Mouse (Mus musculus): ENCODE data around the gene 9930021J03Rik. TPM values are rescaled to one million over a fixed set of nuclear protein-coding genes. Genes with fewer than 3 reads are reported as not detected.
A peak's percentile ranks its signal among the peaks of the same experiment; 100 is the strongest.

The 9930021J03Rik gene
- polyA plus RNA-seq, 1 experiment = 19.1 TPM

- no peak overlapping the region for H3K27ac ChIP-seq (ENCODE audit: control insufficient read depth, insufficient read depth, low read depth, low read length)
Observed at GRCm38 (mm10) chr19:29696309-29696708, 109.5 kb downstream of the 9930021J03Rik start.

GRCm38 (mm10) chr19:29695071-29695470 is 110.7 kb downstream of the 9930021J03Rik start:
- H3K4me1 ChIP-seq (ENCODE audit: control insufficient read depth, insufficient read depth, low read length) = no peaks in the 10 kb centered on the region
- no peak overlapping the region for H3K27ac ChIP-seq (ENCODE audit: control insufficient read depth, insufficient read depth, low read depth, low read length)
- H3K27me3 ChIP-seq (ENCODE audit: control insufficient read depth, insufficient read depth, low read length) = no peaks in the 10 kb centered on the region
- no peaks in the 10 kb centered on the region for H3K36me3 ChIP-seq (ENCODE audit: control insufficient read depth, insufficient read depth, low read length)
- TF ChIP-seq POLR2A (IDR thresholded peaks at IDR 0.05; ENCODE audit: control insufficient read depth, low read depth, low read length) (no peak), CTCF (IDR thresholded peaks at IDR 0.05; ENCODE audit: control insufficient read depth, insufficient read depth, insufficient replicate concordance, low read depth, low read length) (no peak)
- no peak overlapping the region for H3K4me3 ChIP-seq (ENCODE audit: control insufficient read depth, low read depth, low read length)

More at GRCm38 (mm10) chr19:29696309-29696708, 109.5 kb downstream of the 9930021J03Rik start:
- Histone ChIP-seq H3K4me1 (ENCODE audit: control insufficient read depth, insufficient read depth, low read length) (no peaks in the 10 kb centered on the region), H3K36me3 (ENCODE audit: control insufficient read depth, insufficient read depth, low read length) (no peaks in the 10 kb centered on the region), H3K27me3 (ENCODE audit: control insufficient read depth, insufficient read depth, low read length) (no peaks in the 10 kb centered on the region), H3K4me3 (ENCODE audit: control insufficient read depth, low read depth, low read length) (no peak overlapping the region)
- no peak for TF ChIP-seq CTCF (IDR thresholded peaks at IDR 0.05; ENCODE audit: control insufficient read depth, insufficient read depth, insufficient replicate concordance, low read depth, low read length)
- TF ChIP-seq POLR2A (IDR thresholded peaks at IDR 0.05; ENCODE audit: control insufficient read depth, low read depth, low read length) = no peak

- Histone ChIP-seq H3K4me3 (ENCODE audit: control insufficient read depth, low read depth, low read length) (no peak overlapping the region), H3K27ac (ENCODE audit: control insufficient read depth, insufficient read depth, low read depth, low read length) (no peak overlapping the region), H3K27me3 (ENCODE audit: control insufficient read depth, insufficient read depth, low read length) (no peaks in the 10 kb centered on the region), H3K4me1 (ENCODE audit: control insufficient read depth, insufficient read depth, low read length) (no peaks in the 10 kb centered on the region; the same call in 1 of the 2 replicates), H3K36me3 (ENCODE audit: control insufficient read depth, insufficient read depth, low read length) (no peaks in the 10 kb centered on the region)
- peak; percentile 83; the same call in 1 of the 2 replicates for TF ChIP-seq CTCF (IDR thresholded peaks at IDR 0.05; ENCODE audit: control insufficient read depth, insufficient read depth, insufficient replicate concordance, low read depth, low read length)
- TF ChIP-seq POLR2A (IDR thresholded peaks at IDR 0.05; ENCODE audit: control insufficient read depth, low read depth, low read length) = no peak
Observed at GRCm38 (mm10) chr19:29683844-29684540, 121.8 kb downstream of the 9930021J03Rik start.

GRCm38 (mm10) chr19:29680182-29681152 is 125.3 kb downstream of the 9930021J03Rik start:
- no peak for TF ChIP-seq CTCF (IDR thresholded peaks at IDR 0.05; ENCODE audit: control insufficient read depth, insufficient read depth, insufficient replicate concordance, low read depth, low read length)
- no peak for TF ChIP-seq POLR2A (IDR thresholded peaks at IDR 0.05; ENCODE audit: control insufficient read depth, low read depth, low read length)
- H3K4me3 ChIP-seq (ENCODE audit: control insufficient read depth, low read depth, low read length) = no peak overlapping the region

GRCm38 (mm10) chr19:29678181-29678778 is 127.5 kb downstream of the 9930021J03Rik start:
- Histone ChIP-seq H3K27ac (ENCODE audit: control insufficient read depth, insufficient read depth, low read depth, low read length) (no peak overlapping the region), H3K27me3 (ENCODE audit: control insufficient read depth, insufficient read depth, low read length) (no peaks in the 10 kb centered on the region), H3K4me1 (ENCODE audit: control insufficient read depth, insufficient read depth, low read length) (peaks cover 11% of the 10 kb centered on the region), H3K4me3 (ENCODE audit: control insufficient read depth, low read depth, low read length) (no peak overlapping the region), H3K36me3 (ENCODE audit: control insufficient read depth, insufficient read depth, low read length) (no peaks in the 10 kb centered on the region)
- TF ChIP-seq POLR2A (IDR thresholded peaks at IDR 0.05; ENCODE audit: control insufficient read depth, low read depth, low read length) = no peak

More at GRCm38 (mm10) chr19:29680182-29681152, 125.3 kb downstream of the 9930021J03Rik start:
- no peak overlapping the region for H3K27ac ChIP-seq (ENCODE audit: control insufficient read depth, insufficient read depth, low read depth, low read length)
- H3K27me3 ChIP-seq (ENCODE audit: control insufficient read depth, insufficient read depth, low read length) = no peaks in the 10 kb centered on the region
- no peaks in the 10 kb centered on the region for H3K36me3 ChIP-seq (ENCODE audit: control insufficient read depth, insufficient read depth, low read length)
- H3K4me1 ChIP-seq (ENCODE audit: control insufficient read depth, insufficient read depth, low read length) = peaks cover under 1% of the 10 kb centered on the region

DNA sequence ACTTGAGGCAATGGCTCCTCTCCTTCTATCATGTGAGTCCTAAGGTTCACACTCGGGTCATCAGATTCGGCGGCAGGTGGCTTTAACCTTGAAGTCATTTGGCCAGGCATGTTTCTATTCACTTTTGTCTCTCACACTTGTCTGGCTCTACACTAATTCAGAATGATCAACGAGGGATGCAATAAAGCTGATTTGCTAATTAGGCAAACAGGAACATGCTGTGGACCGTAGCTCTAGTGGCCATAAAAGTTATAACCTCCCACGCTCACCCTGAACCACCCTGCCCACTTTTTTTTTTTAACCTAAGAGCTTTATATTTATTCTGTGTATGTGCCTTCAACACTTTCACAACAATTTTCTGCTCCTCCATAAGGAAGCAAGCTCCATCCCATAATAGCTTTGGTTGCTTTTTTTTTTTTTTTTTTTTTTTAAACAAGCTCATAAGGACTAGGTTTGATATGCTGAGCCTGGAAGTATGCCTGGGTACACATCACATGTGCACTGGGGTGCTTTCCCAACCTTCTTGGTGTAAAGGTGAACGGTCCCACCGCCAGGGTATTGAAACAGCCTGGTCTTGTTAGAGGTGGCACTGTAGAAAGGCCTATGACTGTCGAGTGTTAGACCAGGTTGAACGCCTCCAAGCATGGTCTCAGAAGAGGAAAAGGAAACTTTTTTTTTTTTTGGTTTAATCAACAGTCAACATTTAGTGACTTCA is 129.2 kb downstream of the 9930021J03Rik start:
- H3K4me3 ChIP-seq (ENCODE audit: control insufficient read depth, low read depth, low read length) = no peak overlapping the region
- H3K4me1 ChIP-seq (ENCODE audit: control insufficient read depth, insufficient read depth, low read length) = peaks cover 11% of the 10 kb centered on the region
- H3K36me3 ChIP-seq (ENCODE audit: control insufficient read depth, insufficient read depth, low read length) = no peaks in the 10 kb centered on the region
- no peaks in the 10 kb centered on the region for H3K27me3 ChIP-seq (ENCODE audit: control insufficient read depth, insufficient read depth, low read length)
- no peak overlapping the region for H3K27ac ChIP-seq (ENCODE audit: control insufficient read depth, insufficient read depth, low read depth, low read length)
- no peak for TF ChIP-seq POLR2A (IDR thresholded peaks at IDR 0.05; ENCODE audit: control insufficient read depth, low read depth, low read length)
- no peak for TF ChIP-seq CTCF (IDR thresholded peaks at IDR 0.05; ENCODE audit: control insufficient read depth, insufficient read depth, insufficient replicate concordance, low read depth, low read length)
